Mouse (Mus musculus) erythroblast, embryonic 14.5 days (primary cell): ENCODE results near the gene Prtn3. TPM values are rescaled to one million over a fixed set of nuclear protein-coding genes. Genes with fewer than 3 reads are reported as not detected.

Experiments
- H3K27me3 ChIP-seq: 2 replicates; pipeline ENCODE4 v1.6.1; 2012; ENCODE audit warnings: inconsistent platforms; ENCODE audit not compliant: control insufficient read depth
- H3K36me3 ChIP-seq: 2 replicates; pipeline ENCODE4 v1.6.1; 2012; ENCODE audit warnings: mild to moderate bottlenecking, inconsistent platforms; ENCODE audit not compliant: control insufficient read depth
- H3K4me1 ChIP-seq: 2 replicates; pipeline ENCODE4 v1.6.1; 2012; ENCODE audit warnings: inconsistent platforms; ENCODE audit not compliant: control insufficient read depth
- H3K4me3 ChIP-seq: replicated peaks from 2 replicates; pipeline ENCODE3; 2012; ENCODE audit warnings: moderate library complexity, mild to moderate bottlenecking, inconsistent platforms
- H3K9me3 ChIP-seq: 2 replicates; pipeline ENCODE4 v1.6.1; 2012; ENCODE audit warnings: low read length, inconsistent platforms, mixed read lengths; ENCODE audit not compliant: control insufficient read depth
- GATA1 ChIP-seq: IDR thresholded peaks from 2 replicates; pipeline ENCODE4 v1.6.1; 2012; ENCODE audit warnings: low read length, inconsistent platforms, mixed read lengths
- TAL1 ChIP-seq: IDR thresholded peaks from 3 replicates; pipeline ENCODE4 v1.6.1; 2012; ENCODE audit warnings: low read length, inconsistent platforms, mixed read lengths
- polyA plus RNA-seq: library from polyadenylated mRNA; stranded (reverse); fragments of >175 nt; gene quantifications from 2 replicates; pipeline ENCODE4 v1.2.3, GENCODE M21; 2012

The Prtn3 gene
- polyA plus RNA-seq, 1 experiment, result 3.5 TPM

DNA sequence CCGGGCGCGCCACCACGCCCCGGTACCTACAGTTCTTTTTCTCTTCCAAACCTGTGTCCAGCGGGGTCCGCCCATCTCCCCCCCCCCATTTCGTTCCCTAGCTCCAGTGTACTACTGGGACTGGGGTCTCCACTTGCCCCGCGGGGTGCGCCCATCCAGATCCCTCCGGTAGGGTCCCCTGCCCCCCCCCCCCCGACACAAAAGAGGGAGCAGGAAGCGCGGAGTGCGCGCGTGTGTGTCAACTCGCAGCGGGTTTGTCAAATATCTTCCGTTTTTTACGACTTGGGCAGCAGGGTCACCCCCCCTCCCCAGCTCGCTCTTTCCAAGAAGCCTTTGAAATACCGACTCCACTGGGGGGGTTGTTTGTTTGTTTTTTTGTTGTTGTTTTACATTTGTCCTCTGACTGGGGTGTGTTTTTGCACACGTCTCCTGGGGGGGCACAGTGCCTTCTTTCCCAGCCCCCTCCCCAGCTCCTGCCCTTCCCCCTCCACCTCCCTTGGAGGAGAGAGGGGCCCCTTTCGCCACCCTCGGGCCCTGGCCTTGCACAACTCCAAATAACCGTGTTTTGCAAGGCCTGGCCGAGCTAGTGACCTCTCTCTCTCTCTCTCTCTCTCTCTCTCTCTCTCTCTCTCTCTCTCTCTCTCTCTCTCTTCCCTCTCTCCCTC is 53.9 kb downstream of the Prtn3 start:
- Histone ChIP-seq H3K4me1 (peaks cover 53% of the 10 kb centered on the region), H3K9me3 (no peaks in the 10 kb centered on the region), H3K36me3 (peaks cover 28% of the 10 kb centered on the region), H3K27me3 (peaks cover 8% of the 10 kb centered on the region), H3K4me3 (peak overlapping the region; percentile 82)
- TF ChIP-seq GATA1, result no peak
- no peak for TF ChIP-seq TAL1

GRCm38 (mm10) chr10:79928907-79929701 is 54.8 kb downstream of the Prtn3 start:
- H3K36me3 ChIP-seq, result peaks cover 36% of the 10 kb centered on the region

DNA sequence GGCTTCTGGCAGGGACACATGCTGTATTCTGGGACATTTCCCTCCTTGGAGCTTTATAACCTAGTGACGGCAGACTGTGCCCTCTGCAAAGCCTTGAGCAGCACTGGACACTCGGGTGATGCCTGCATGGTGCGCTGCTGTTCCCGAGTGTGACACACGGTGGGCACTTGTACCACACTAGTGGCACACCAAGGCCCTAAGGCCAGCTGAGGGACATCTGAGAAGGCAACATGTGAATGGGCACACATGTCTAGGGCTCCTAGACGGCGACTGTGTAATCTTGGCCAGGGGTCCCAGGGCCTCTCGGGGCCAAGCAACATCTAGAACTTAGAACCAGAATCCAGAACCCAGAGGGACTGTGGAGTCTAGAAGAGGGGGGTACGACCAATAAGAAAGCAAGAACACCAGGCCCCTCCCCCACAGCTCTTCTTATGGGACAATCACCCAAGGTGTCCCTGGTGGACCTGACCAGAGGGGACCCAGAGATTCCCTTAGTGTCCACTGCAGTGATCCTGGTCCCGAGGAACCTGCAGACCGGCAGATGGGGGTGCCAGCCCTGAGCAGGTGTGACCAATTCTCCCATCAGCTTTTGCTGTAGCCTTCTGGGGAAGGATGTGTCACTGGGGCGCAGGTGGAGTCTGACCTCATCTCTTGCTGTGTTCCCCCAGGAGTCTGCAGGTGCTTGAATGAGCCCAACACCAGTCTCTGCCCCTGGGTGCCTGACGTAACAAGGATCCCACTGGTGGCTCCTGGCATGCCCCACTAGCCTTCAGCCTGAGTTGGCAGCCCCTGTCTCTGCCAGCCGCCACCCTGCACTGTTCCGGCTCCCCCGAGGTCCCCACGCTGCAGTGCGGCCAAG is 55.9 kb downstream of the Prtn3 start:
- TF ChIP-seq GATA1, result no peak
- TF ChIP-seq TAL1, result no peak
- Histone ChIP-seq H3K27me3 (no peaks in the 10 kb centered on the region), H3K4me1 (peaks cover 56% of the 10 kb centered on the region), H3K36me3 (peaks cover 41% of the 10 kb centered on the region), H3K4me3 (peak overlapping the region; percentile 30), H3K9me3 (no peaks in the 10 kb centered on the region)

More at GRCm38 (mm10) chr10:79928907-79929701, 54.8 kb downstream of the Prtn3 start:
- Histone ChIP-seq H3K27me3 (peaks cover 1% of the 10 kb centered on the region; the same call in 1 of the 2 replicates), H3K4me3 (peak overlapping the region; percentile 39), H3K4me1 (peaks cover 56% of the 10 kb centered on the region), H3K9me3 (no peaks in the 10 kb centered on the region)
- no peak for TF ChIP-seq TAL1
- TF ChIP-seq GATA1, result no peak

DNA sequence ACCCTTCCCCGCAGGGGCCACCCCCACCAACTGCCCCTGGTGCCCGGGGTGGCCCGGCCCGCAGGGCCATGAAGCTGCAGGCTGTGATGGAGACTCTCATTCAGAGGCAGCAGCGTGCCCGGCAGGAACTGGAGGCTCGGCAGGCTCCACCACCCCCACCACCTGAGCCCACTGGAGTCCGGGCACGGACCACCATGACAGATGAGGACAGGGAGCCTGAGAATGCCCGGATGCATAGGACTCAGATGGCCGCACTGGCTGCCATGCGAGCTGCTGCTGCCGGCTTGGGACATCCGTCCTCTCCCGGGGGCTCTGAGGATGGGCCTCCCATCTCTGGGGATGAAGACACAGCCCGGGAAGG is 56.5 kb downstream of the Prtn3 start:
- Histone ChIP-seq H3K4me3 (no peak overlapping the region), H3K4me1 (peaks cover 53% of the 10 kb centered on the region), H3K27me3 (no peaks in the 10 kb centered on the region), H3K36me3 (peaks cover 45% of the 10 kb centered on the region), H3K9me3 (no peaks in the 10 kb centered on the region)
- TF ChIP-seq GATA1 (no peak), TAL1 (no peak)

DNA sequence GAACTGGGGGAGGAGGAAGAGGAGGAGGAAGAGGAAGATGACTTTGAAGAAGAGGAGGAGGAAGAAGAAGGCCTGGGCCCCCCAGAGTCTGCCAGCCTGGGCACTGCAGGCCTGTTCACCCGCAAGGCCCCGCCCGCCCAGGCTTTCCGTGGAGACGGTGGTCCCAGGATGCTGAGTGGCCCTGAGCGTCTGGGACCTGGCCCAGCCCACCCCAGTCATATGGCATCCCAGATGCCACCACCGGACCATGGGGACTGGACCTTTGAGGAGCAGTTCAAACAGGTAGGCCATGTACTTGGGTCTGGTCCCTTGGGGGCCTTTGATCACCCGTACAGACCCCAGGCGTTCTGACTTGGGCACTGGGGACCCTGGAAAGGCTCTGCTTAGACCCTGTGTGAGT is 57.5 kb downstream of the Prtn3 start:
- no peaks in the 10 kb centered on the region for H3K27me3 ChIP-seq
- no peak for TF ChIP-seq GATA1
- no peak for TF ChIP-seq TAL1
- H3K4me1 ChIP-seq, result peaks cover 49% of the 10 kb centered on the region
- peaks cover 45% of the 10 kb centered on the region for H3K36me3 ChIP-seq
- H3K4me3 ChIP-seq, result no peak overlapping the region
- no peaks in the 10 kb centered on the region for H3K9me3 ChIP-seq

- no peak overlapping the region for H3K4me3 ChIP-seq
- H3K36me3 ChIP-seq, result peaks cover 50% of the 10 kb centered on the region
- TF ChIP-seq TAL1, result no peak
- no peak for TF ChIP-seq GATA1
- H3K9me3 ChIP-seq, result no peaks in the 10 kb centered on the region
- H3K4me1 ChIP-seq, result peaks cover 49% of the 10 kb centered on the region
- no peaks in the 10 kb centered on the region for H3K27me3 ChIP-seq
Measured at GRCm38 (mm10) chr10:79932736-79933135, 58.5 kb downstream of the Prtn3 start.

Other genes with a start within 250 kb of the Prtn3 start
- gene Shc2, start 236.6 kb upstream of the Prtn3 start, polyA plus RNA-seq, result not detected in 2 replicates
- not detected in 2 replicates for gene Odf3l2, start 228.7 kb upstream of the Prtn3 start, polyA plus RNA-seq
- gene Madcam1, start 209.9 kb upstream of the Prtn3 start, polyA plus RNA-seq, result 0.03 TPM in 1 of 2 replicates, not detected in the other
- gene Tpgs1, start 205.1 kb upstream of the Prtn3 start, polyA plus RNA-seq, result 15.5 and 17.8 TPM in 2 replicates
- 65.0 and 72.0 TPM in 2 replicates for gene Cdc34, start 192.3 kb upstream of the Prtn3 start, polyA plus RNA-seq
- 0.08 and 0.09 TPM in 2 replicates for gene Gzmm, start 185.5 kb upstream of the Prtn3 start, polyA plus RNA-seq
- gene Bsg, start 170.0 kb upstream of the Prtn3 start, polyA plus RNA-seq, result 836 and 840 TPM in 2 replicates
- 0.08 and 0.15 TPM in 2 replicates for gene Hcn2, start 157.8 kb upstream of the Prtn3 start, polyA plus RNA-seq
- 2.1 and 2.5 TPM in 2 replicates for gene Polrmt, start 127.9 kb upstream of the Prtn3 start, polyA plus RNA-seq
- gene Fgf22, start 119.4 kb upstream of the Prtn3 start, polyA plus RNA-seq, result not detected in 2 replicates
- 35.3 and 45.1 TPM in 2 replicates for gene Rnf126, start 107.5 kb upstream of the Prtn3 start, polyA plus RNA-seq
- gene Fstl3, start 97.2 kb upstream of the Prtn3 start, polyA plus RNA-seq, result 0.02 and 0.04 TPM in 2 replicates
- gene Prss57, start 83.5 kb upstream of the Prtn3 start, polyA plus RNA-seq, result 0.02 TPM in 1 of 2 replicates, not detected in the other
- 0.34 and 0.52 TPM in 2 replicates for gene Palm, start 80.9 kb upstream of the Prtn3 start, polyA plus RNA-seq
- not detected in 2 replicates for gene Misp, start 53.5 kb upstream of the Prtn3 start, polyA plus RNA-seq
- gene Ptbp1, start 20.0 kb upstream of the Prtn3 start, polyA plus RNA-seq, result 46.1 and 67.9 TPM in 2 replicates
- gene Plppr3, start 158 bp downstream of the Prtn3 start, polyA plus RNA-seq, result 0.06 and 0.11 TPM in 2 replicates
- 1.5 and 1.8 TPM in 2 replicates for gene Elane, start 11.8 kb downstream of the Prtn3 start, polyA plus RNA-seq
- not detected in 2 replicates for gene Cfd, start 16.4 kb downstream of the Prtn3 start, polyA plus RNA-seq
- 4.1 and 4.9 TPM in 2 replicates for gene Med16, start 34.4 kb downstream of the Prtn3 start, polyA plus RNA-seq
- gene Gm26602, start 36.4 kb downstream of the Prtn3 start, polyA plus RNA-seq, result 0.21 TPM in 1 of 2 replicates, not detected in the other
- 0.01 TPM in 1 of 2 replicates, not detected in the other for gene Kiss1r, start 42.5 kb downstream of the Prtn3 start, polyA plus RNA-seq
- 9.9 and 13.0 TPM in 2 replicates for gene R3hdm4, start 46.7 kb downstream of the Prtn3 start, polyA plus RNA-seq
- 1.0 and 1.4 TPM in 2 replicates for gene Arid3a, start 52.6 kb downstream of the Prtn3 start, polyA plus RNA-seq
- 4.4 and 4.9 TPM in 2 replicates for gene Wdr18, start 85.7 kb downstream of the Prtn3 start, polyA plus RNA-seq
- gene Grin3b, start 96.2 kb downstream of the Prtn3 start, polyA plus RNA-seq, result 0.01 TPM in 1 of 2 replicates, not detected in the other
- 47.6 and 49.5 TPM in 2 replicates for gene Tmem259, start 109.9 kb downstream of the Prtn3 start, polyA plus RNA-seq
- gene Cnn2, start 114.1 kb downstream of the Prtn3 start, polyA plus RNA-seq, result 0.59 and 0.74 TPM in 2 replicates
- gene Abca7, start 122.0 kb downstream of the Prtn3 start, polyA plus RNA-seq, result 7.6 and 7.9 TPM in 2 replicates
- 1.5 and 1.7 TPM in 2 replicates for gene Arhgap45, start 142.2 kb downstream of the Prtn3 start, polyA plus RNA-seq
- 11.9 and 17.1 TPM in 2 replicates for gene Polr2e, start 165.3 kb downstream of the Prtn3 start, polyA plus RNA-seq
- 551 and 700 TPM in 2 replicates for gene Gpx4, start 172.7 kb downstream of the Prtn3 start, polyA plus RNA-seq
- gene Sbno2, start 231.1 kb downstream of the Prtn3 start, polyA plus RNA-seq, result 3.4 and 3.9 TPM in 2 replicates
- 69.2 and 71.6 TPM in 2 replicates for gene Stk11, start 241.3 kb downstream of the Prtn3 start, polyA plus RNA-seq